Mouse (Mus musculus) left cerebral cortex, postnatal 10 days (tissue): ENCODE measurements around the gene Ampd2. TPM values are rescaled to one million over a fixed set of nuclear protein-coding genes. Genes with fewer than 3 reads are reported as not detected.

Experiments used
- DNase-seq, 2 experiments: peaks; one replicate each; pipeline ENCODE4 v3.0.0; 2021 to 2022; ENCODE audit warnings: low spot score in 2 of 2, mixed read lengths in 1 of 2; ENCODE audit errors: extremely low spot score in 1 of 2
- intact Hi-C: fragments of 180-260 bp; cut with DNase I; formaldehyde crosslinking; loops from one replicate; pipeline ENCODE4 v1.15.1; 2025
- total RNA-seq, 2 experiments: library from RNA; stranded (reverse); gene quantifications; 2 replicates each; pipeline ENCODE4 v1.2.3; 2021

Gene Ampd2
- total RNA-seq, 2 experiments from 2014 or later: 51.8 to 53.7 TPM

DNA sequence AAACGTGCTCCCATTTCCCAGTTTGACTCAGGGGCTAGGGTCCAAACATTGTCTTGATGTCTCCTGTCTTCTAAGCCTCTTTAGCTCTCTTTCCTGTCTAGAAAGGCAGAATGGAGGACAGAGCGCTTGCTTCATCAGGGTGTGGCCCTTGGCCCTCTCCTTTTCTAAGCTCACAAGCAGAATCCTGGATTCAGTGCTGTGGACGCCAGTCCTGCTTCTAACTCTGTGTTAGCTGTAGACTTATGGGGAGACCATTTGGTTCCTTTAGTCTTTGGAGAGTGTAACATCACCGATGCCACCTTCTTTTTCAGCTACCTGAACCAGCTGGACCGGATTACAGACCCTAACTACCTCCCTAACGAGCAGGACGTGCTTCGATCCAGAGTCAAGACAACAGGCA, 11.2 kb upstream of the Ampd2 start:
- intact Hi-C loops: no loop called here
- no peak for DNase-seq

DNA sequence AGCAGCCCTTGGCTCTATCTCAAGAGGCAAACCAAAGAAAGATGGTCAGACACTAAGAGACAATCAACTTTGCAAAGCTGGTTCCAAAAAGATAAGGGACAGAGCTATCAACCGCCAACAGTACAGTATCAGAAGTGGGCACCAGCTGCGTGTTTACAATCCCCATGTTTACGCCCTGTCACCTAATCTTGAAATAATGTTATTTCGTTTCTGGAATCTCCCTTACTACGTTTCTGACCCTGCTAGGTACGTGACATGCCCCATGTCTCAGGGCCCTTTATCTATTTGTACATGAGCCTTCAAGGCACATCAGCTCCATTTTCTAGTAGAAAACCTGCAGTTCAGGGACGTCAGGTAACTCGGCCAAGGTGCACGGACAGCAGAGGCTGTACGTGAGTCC, 10.3 kb upstream of the Ampd2 start:
- DNase-seq: no peak
- intact Hi-C loops: no loop called here

DNA sequence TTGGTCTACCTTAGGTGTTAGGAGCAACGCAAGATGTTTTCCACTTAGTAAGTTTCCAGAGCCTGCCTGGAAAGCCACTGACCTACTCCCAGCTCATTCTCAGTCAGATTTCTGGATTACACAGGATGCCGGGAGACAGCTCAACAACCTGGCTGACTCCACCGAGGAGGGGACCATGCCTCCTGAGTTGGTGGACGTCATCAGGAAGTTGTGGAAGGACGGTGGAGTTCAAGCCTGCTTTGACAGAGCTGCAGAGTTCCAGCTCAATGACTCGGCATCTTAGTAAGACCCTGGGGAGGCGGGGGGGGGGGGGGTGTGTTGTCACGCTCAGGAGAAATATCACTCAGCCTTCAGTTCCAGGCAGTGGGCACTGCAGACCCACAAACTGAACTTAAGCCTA, 9.8 kb upstream of the Ampd2 start:
- intact Hi-C loops: no loop called here

DNA sequence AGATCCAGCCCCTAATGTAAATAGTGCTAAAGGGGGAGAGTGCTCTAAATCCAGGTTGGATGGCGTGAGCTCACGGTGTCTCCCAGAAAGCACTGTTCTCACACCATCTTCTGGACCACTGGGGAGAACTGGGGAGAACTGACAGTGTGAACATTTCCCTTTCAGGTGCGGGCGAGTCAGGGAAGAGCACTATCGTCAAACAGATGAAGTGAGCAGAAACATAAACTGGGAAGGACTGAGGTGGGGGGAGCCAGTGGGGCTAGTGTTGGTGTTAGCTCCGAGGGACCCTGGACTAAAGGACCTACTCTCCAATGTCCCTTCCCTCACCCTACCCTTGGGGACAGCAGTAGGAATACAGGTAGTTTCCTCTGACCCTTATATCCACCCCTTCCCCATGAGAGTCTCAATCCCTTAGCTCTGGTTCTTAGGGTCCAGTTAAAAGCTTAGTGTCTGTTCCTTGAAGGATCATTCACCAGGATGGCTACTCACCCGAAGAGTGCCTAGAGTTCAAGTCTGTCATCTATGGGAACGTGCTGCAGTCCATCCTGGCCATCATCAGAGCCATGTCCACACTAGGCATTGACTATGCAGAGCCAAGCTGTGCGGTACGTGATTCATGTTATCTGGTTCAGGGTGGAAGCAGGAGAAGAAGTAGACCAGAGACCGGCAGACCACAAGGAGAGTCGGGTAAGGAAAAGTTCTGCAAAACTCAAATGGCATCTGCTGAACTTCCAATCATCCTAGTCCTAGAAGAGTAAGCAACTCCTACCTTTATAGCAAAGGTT, 8.7 kb upstream of the Ampd2 start:
- no peak for DNase-seq
- intact Hi-C loops: no loop called here

More for the DNA sequence above, 9.8 kb upstream of the Ampd2 start:
- DNase-seq: no peak

DNA sequence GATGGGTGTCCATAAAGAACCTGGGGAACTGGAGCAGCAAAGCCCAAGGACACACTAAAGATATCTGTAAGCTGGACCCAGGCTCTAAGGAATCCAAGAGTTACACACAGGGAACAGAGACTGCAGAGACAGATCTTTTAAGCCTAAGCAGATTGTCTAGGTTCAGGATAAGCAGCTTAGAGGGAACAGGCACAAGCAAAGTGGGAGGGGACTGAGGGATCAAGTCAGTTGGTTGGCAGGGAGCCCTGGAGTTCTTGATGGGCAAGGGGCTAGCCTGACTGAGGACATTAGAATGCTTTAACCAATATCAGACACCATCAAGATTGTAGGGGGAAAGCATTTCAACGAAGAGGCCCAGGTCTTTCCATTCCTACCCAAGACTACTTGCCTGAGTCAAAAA, 7.7 kb upstream of the Ampd2 start:
- DNase-seq: no peak
- intact Hi-C loops: no loop called here

DNA sequence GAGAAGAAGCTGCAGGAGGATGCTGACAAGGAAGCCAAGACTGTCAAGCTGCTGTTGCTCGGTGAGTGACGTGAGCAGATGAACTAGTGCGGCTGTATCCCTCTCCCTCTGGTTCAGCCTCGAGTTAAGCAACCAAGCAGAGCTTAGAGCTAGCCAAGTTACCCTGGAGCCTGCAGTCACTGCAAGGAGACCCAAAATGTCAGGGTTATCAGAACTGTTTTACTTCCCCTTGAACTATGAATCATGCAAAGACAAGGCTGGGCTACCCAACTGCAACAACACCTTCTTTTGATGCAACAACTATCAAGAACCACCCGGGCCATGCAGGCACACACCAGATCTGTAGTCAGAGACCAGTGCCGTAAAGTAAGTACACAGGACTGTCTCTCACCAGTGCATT, 6.9 kb upstream of the Ampd2 start:
- no peak for DNase-seq
- intact Hi-C loops: no loop called here

DNA sequence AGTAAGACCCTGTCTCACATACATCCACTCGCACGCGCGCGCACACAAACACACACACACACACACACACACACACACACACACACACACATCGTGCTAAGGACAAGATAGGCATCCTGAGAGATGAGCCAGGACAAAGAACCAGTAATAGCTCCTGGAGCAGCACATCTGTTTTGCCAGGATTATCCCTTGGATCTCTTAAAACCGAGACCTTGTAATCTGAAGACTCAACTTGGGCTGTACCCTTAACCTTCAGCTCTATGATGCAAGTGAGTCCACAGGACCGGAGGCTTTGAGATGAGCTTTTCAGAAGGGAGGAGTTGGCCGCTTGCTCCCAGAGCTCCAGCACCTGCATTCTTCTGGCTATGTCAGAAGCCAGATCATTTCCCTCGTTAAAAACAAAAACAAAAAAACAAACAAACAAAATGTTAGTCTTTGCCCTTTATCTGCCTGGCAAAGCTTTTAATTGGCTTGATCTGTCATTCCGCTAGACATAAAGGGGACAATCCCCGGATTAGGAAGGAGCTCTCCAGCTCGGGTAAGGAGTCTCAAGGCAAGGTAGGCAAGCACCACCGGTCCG, 6.2 kb upstream of the Ampd2 start, which contains the start of gene Gnat2:
Gene Gnat2 (plus strand): TSS at position 254 of the 580 bp plus-strand sequence.
- intact Hi-C loops: no loop called here
- DNase-seq: no peak

DNA sequence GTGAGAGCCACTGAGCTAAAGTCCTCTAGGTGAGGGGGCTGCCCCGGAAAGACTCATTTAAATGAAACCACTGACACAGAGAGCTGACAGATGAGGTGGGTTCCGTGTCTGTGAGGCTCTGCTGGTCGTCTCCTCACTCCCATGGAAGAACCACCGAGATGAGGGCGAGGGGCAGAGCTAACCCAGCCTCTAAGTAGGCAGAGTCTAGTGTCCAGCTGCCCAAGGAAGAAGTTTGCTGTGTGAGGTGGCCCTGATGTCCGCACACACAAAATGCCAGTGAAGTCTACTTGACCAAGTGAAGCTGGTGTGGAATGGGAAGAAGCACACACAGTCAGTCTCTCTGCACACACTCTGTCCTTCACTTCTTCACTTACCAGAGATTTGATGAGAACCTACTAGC, 5.6 kb upstream of the Ampd2 start:
- intact Hi-C loops: no loop called here
- no peak for DNase-seq

DNA sequence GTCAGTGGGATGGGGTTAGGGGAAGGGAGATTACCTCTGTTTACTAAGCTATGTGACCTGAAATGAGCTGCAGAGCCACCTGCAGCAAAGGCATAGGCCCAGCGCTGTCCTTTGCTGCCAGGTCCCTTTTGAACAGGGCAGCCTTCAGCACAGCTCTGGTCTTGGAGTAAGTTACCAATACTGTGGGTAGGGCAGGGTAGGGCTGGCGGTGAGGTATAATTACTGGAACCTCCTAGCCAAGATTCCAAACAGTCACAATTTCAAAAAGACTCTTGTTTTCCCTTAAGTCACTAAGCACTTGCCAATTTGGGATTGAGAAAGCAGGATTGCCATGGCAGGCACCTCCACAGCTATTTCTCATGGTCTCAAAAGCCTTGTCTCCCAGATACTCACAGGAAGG, 4.1 kb upstream of the Ampd2 start:
- no peak for DNase-seq
- intact Hi-C loops: no loop called here

DNA sequence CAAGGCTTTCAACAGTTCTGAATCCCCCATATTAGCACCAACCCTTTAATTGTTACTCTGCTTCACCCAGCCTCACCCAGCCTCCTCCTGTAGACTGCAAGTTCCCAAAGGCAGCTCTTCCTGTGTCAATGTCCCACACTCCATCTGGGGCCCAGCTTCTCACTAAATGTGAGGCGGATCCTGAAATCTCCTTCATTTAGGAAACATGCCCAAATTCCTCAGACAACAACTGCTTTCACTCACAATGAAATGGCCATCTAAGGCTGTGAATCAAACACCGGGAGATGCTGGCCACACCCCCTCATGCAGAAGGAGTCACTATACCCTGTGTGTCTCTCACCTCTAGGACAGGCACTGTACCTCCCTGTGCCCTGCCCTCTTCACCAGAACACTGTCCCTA, 3.5 kb upstream of the Ampd2 start:
- DNase-seq: no peak
- intact Hi-C loops: no loop called here

DNA sequence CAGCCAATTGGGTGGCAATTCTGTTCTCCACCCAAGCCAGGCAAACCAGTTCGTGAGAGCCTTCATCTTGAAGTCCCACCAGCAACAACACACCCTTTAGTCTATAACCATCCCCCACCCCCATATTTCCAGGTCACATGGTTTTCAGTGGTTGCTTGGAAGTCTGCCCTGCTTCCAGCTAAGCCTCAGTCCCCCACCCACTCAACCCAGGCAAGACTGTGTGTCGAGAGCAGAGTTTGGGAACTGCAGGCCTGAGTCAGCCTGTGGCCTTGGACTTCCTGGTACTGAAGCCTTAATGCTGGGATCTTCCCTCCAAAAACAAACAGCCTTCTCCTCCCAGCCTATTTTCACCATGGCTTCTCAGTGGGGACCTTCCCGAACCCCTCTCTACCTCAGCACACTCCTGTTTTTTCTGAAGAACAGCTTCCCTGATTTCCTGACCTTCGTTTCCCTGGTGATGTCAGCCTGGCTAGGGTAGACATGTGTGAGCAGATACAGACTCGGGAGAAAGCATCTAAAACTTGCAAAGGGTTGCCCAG, 2.5 kb upstream of the Ampd2 start:
- intact Hi-C loops: no loop called here
- DNase-seq: no peak

DNA sequence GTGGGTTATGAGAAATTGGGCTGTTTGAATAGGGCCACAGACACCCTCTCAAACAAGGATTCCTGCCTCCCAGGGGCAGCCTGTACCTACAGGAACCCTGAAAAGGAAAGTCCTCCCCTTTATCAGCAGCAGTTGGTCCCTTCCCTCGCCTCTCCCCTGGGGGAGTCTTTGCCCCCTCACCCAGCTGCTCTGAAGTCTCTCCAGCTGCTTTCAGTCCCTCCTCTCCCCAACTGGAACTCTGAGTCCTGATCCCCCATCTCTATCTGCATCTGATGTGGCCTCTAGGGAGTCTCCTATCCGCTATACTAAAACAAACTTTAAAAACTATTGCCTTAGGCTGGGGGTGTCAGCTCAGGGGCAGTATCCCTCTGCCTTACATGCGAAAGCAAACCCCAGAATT, 878 bp upstream of the Ampd2 start:
- intact Hi-C loops: no loop called here

DNA sequence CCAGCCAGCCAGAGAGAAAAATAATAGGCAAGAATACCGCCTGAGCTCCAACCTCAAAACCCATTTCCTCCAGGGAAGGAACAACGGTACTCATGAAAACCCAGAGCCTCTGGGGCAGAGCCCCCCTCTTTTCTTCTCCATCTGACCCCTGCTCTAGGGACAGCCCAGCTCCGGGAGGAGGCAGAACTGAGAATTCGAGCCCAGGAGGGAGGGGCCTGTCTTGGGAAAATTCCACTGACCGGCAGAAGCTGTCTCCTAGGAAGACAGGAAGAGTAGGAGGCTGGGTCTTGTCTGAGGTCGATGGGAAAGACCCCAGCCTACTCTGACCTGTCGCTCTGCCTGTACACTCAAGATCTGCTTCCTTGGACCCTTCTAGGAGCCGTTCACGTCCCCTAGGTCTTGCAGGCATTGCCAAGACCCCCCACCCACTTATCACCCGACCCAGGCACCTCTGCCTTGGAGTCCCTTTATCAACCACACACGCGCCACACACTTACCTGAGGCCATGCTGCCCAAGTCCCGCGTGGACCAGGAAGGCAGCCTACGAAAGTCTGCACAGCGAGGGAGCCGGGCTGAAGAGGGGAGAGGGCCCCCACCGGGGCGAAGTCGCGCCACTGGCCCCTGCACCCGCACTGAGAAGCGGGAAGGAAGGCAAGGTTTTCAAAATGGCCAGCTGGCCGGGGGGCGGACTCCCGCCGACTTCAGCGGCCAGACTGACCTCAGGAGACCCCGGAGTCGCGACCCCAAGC, 556 bp downstream of the Ampd2 start:
- DNase-seq: peak; percentile 53 to 87
- intact Hi-C loops: no loop called here

More for the DNA sequence above, 878 bp upstream of the Ampd2 start:
- DNase-seq: no peak

DNA sequence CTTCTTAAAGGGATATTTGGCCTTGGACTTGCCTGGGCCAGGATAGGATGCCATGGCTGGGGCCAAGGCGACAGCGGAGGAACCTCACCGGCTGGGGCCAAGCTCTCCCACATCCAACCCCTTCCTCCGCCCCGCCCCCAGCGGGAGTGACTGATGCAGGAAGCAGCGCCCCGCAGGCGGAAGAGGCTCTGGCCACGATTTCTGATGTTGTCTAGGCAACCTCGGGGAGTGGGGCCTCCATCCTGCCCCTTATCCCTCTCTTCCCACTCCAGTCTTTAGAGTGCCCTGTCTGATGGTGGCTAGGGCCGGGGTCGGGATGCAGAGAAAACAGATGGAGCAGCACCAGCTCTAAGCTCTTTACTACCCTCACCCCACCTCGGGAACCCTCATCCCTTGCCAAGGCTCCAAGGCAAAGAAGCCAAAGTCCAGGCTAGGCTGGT, 1.1 kb downstream of the Ampd2 start:
- intact Hi-C loops: no loop called here

DNA sequence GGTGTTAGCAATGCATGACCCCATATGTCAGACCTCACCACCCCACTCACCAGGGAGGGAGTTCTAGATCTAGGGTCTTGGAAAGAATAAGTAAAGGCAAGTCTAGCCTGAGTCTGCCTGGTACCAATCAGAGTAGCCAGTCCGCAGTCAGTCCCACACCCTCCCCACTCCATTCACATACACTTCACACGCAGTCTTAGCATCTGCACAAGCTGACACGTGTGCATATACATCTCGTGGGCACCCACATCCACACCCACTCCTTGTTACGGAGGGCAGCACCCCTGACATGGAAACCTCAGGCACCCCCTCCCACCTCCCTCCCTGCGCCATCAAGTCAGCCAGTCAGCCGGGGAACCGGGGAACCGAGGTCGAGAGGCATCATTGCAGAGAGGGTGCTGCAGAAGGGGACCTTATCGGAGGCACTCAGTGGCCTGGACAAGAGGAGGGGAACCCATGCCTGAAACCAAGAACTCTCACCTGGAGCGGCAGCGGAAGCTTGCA, 1.6 kb downstream of the Ampd2 start:
- intact Hi-C loops: no loop called here
- no peak for DNase-seq

More for the DNA sequence above, 1.1 kb downstream of the Ampd2 start:
- peak; percentile 88 to 98 for DNase-seq

DNA sequence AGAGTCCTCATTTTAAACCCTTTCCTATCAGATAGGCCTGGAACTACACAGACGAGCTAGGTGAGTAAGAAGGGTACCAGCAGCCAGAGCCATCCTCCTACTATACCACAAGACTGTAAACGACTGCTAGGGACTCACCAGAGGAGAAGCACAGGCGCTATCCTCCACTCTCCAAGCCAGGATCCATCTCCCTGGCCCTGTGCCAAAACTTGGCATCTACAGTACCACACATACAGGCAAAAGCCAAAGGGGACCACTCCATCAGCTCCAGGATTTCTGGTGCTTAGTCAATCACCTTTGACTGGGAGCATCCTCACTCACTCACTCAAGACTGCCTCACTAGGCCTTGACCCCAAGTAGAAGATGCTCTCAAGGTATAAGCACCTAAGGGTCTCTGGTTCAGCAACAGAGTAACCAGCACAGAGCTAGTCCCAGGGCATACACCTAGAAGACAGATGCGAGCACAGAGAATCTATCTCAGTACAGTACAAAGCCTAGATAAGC, 2.5 kb downstream of the Ampd2 start:
- intact Hi-C loops: no loop called here
- DNase-seq: peak in 1 of 2 experiments; percentile 61

DNA sequence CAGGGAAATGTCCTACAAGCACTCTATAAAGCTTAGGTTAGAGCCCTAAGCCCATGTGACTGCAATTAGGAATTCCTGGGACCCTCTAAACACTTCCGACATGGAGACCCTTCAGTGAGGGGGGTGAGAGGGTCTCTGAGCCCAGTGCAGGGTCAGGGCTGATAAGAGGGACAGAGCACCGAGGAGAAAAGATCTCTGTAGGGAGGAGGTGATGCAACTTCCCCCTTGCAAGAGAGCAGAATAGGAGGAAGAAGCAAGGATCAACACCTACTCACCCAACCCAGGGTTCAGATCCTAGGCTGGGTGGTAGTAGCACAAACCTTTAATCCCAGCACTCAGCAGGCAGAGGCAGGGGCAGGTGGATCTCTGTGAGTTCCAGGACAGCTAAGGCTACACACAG, 3.3 kb downstream of the Ampd2 start:
- intact Hi-C loops: no loop called here
- DNase-seq: no peak

DNA sequence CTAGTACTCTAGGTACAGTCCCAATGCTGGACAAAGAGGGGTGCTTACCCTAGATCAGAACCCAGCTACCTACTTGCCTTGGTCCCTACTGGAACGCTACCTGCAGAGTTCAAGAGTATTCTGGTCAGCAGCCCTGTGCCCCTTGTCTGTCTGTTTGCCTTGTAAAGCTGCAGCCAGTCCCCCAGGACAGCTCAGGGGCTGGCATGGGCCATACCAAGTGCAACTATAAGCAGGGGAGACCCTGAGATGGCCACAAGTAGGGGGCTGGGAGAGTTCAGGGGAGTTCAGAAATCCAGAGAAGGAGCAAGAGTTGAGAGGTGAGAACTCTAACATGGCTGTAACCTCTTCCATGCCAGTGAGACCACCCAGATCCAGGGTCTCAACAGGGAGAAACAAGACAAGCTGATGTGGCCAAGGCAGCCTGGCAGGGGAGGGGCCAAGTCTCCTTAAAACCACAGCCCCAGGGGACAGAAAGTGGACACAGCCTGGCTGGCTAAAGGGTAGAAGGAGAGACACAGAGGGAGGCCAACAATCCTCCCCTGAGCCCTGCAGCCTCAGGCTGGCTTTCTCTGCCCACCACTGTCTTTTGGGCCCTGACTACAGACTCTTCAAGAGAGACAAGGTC, 4.1 kb downstream of the Ampd2 start:
- intact Hi-C loops: no loop called here
- DNase-seq: no peak

DNA sequence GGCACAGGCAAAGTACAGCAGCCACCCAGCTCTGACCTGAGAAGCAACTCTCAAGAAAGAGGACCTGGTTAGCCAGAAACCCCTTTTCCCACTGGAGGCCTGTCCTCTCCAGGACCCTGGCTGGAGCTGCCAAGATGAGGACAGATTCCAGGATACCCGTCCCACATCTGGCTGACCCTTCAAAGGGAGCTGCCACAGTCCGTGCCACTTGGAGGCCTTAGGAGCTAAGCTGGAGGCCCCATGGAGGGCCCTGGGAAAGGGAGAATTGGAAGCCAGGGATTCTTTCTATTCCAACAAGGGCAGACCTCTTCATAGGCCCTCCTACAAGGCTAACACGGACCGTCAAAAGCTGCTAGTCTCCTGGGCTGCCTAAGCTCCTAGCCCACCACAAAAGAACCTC, 4.8 kb downstream of the Ampd2 start:
- intact Hi-C loops: no loop called here
- DNase-seq: no peak
